Mouse (Mus musculus): ENCODE measurements around the gene Gm17364. TPM values are rescaled to one million over a fixed set of nuclear protein-coding genes. Genes with fewer than 3 reads are reported as not detected.

Gm17364 gene
- polyA plus RNA-seq, 1 experiment from 2014 or later = not detected

- peak within 1 kb of the TSS; percentile 82 for H3K4me2 ChIP-seq (ENCODE audit: low read length)
- peak; percentile 47 for TF ChIP-seq CTCF (IDR thresholded peaks at IDR 0.05; ENCODE audit: low read depth)
- peak within 1 kb of the TSS; percentile 71 for H3K4me3 ChIP-seq (replicated peaks; ENCODE audit: low read depth, low read length)
- no peaks in the 10 kb centered on the region for H3K27me3 ChIP-seq (ENCODE audit: insufficient read depth, low read length)
- peak within 1 kb of the TSS; percentile 90 for H3K27ac ChIP-seq
- H3K9me3 ChIP-seq (replicated peaks; ENCODE audit: low read length) = no peaks in the 10 kb centered on the region
- no peaks in the 10 kb centered on the region for H3K36me3 ChIP-seq (ENCODE audit: insufficient read depth, low read length)
- H3K9ac ChIP-seq (ENCODE audit: low read depth, low read length) = peak within 1 kb of the TSS; percentile 87
- H3K4me1 ChIP-seq (replicated peaks; ENCODE audit: insufficient read depth, low read length) = no peaks in the 10 kb centered on the region
- DNase-seq (ENCODE audit: low spot score) (peak; percentile 99), ATAC-seq (replicated peaks; ENCODE audit: low FRiP score, low read depth) (peak; percentile 97)
- WGBS = under 1% methylated on average over 62 of the region's 78 CpGs
Observed at GRCm38 (mm10) chr13:41249538-41250317, 24.0 kb downstream of the Gm17364 start, which contains the start of gene Smim13. Gene Smim13 (plus strand): TSS chr13:41249844.

GRCm38 (mm10) chr13:41248751-41249520 lies 24.8 kb downstream of the Gm17364 start:
- ATAC-seq (replicated peaks; ENCODE audit: low FRiP score, low read depth) (peak; percentile 12; the same call in 1 of the 2 replicates), DNase-seq (ENCODE audit: low spot score) (peak; percentile 18)
- peak overlapping the region; percentile 82 for H3K4me2 ChIP-seq (ENCODE audit: low read length)
- H3K27ac ChIP-seq = peak overlapping the region; percentile 58; the same call in 1 of the 2 replicates
- H3K4me1 ChIP-seq (replicated peaks; ENCODE audit: insufficient read depth, low read length) = no peaks in the 10 kb centered on the region
- H3K27me3 ChIP-seq (ENCODE audit: insufficient read depth, low read length) = no peaks in the 10 kb centered on the region
- H3K36me3 ChIP-seq (ENCODE audit: insufficient read depth, low read length) = no peaks in the 10 kb centered on the region
- no peaks in the 10 kb centered on the region for H3K9me3 ChIP-seq (replicated peaks; ENCODE audit: low read length)
- peak overlapping the region; percentile 44; the same call in 1 of the 2 replicates for H3K9ac ChIP-seq (ENCODE audit: low read depth, low read length)
- WGBS = 43% methylated on average over 12 of the region's 12 CpGs
- TF ChIP-seq CTCF (IDR thresholded peaks at IDR 0.05; ENCODE audit: low read depth) = no peak
- peak overlapping the region; percentile 71 for H3K4me3 ChIP-seq (replicated peaks; ENCODE audit: low read depth, low read length)

DNA sequence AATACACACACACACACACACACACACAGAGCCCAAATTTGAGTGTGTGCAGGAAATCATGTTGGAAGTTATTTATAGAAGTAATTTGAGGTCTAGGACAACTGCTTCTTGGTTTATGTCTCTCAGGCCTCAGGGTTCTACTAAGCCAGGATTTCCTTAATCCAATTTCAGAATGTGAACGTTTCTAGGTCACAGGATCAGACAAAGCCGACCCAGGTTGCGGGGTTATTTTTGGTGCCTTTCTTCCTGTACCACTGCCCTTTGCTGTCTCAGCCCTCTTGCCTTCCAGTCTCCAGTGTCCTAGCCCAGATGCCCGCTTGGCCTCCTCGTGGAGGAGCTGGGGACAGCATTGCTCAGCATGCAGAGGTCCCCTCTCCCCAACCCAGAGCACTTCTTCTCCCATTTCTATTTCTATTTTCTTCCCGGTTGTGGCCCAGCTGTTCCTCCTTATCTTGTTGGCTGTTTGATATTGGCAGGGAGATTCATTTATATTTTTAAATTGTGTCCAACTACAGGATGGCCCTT lies 29.4 kb downstream of the Gm17364 start:
- WGBS = 60% methylated on average over 6 of the region's 6 CpGs

DNA sequence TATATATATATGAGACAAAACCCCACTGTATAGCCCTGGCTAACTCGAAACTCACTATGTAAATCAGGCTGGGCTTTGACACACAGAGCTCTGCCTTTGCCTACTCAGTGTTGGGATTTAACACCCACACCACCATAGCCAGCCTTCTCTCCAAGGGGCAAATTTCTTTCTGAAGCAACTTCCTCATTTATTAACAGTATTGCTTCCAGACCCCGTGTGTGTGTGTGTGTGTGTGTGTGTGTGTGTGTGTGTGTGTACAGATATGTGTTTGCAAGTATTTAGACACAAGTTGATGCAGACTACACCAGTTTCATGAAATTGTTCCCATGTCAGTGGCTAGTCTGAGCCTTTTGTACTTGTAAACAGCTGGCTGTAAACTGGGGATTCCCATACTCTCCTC lies 32.2 kb downstream of the Gm17364 start:
- Histone ChIP-seq H3K9ac (ENCODE audit: low read depth, low read length) (no peak overlapping the region), H3K36me3 (ENCODE audit: insufficient read depth, low read length) (no peaks in the 10 kb centered on the region), H3K4me2 (ENCODE audit: low read length) (no peak overlapping the region), H3K4me3 (replicated peaks; ENCODE audit: low read depth, low read length) (no peak overlapping the region), H3K9me3 (replicated peaks; ENCODE audit: low read length) (no peaks in the 10 kb centered on the region), H3K27ac (no peak overlapping the region), H3K4me1 (replicated peaks; ENCODE audit: insufficient read depth, low read length) (no peaks in the 10 kb centered on the region), H3K27me3 (ENCODE audit: insufficient read depth, low read length) (no peaks in the 10 kb centered on the region)
- ATAC-seq (replicated peaks; ENCODE audit: low FRiP score, low read depth) (no peak), DNase-seq (ENCODE audit: low spot score) (no peak)
- no peak for TF ChIP-seq CTCF (IDR thresholded peaks at IDR 0.05; ENCODE audit: low read depth)
- 70% methylated on average over 2 of the region's 2 CpGs for WGBS

More for the DNA sequence above, 29.4 kb downstream of the Gm17364 start:
- DNase-seq (ENCODE audit: low spot score) = no peak
- no peak for ATAC-seq (replicated peaks; ENCODE audit: low FRiP score, low read depth)
- Histone ChIP-seq H3K4me2 (ENCODE audit: low read length) (no peak overlapping the region), H3K9me3 (replicated peaks; ENCODE audit: low read length) (no peaks in the 10 kb centered on the region), H3K4me1 (replicated peaks; ENCODE audit: insufficient read depth, low read length) (no peaks in the 10 kb centered on the region), H3K9ac (ENCODE audit: low read depth, low read length) (no peak overlapping the region), H3K27me3 (ENCODE audit: insufficient read depth, low read length) (no peaks in the 10 kb centered on the region), H3K27ac (no peak overlapping the region), H3K36me3 (ENCODE audit: insufficient read depth, low read length) (no peaks in the 10 kb centered on the region), H3K4me3 (replicated peaks; ENCODE audit: low read depth, low read length) (no peak overlapping the region)
- no peak for TF ChIP-seq CTCF (IDR thresholded peaks at IDR 0.05; ENCODE audit: low read depth)

DNA sequence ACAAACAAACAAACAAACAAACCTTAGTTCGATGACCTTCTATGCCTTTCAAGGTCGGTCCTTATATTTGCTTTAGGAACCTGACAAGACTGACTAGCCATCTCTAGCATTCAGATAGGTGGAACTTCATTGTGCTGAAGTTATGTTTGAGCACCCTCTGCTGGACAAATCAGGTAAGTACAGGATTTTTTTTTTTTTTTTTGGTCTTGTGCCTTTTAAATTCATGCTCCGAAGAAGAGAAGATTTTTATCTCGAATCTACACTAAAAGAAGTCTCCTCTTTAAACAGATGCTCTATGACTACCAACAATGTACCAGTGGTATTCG lies 35.0 kb downstream of the Gm17364 start:
- no peak overlapping the region for H3K27ac ChIP-seq
- H3K4me3 ChIP-seq (replicated peaks; ENCODE audit: low read depth, low read length) = no peak overlapping the region
- WGBS = 2% methylated on average over 5 of the region's 5 CpGs
- ATAC-seq (replicated peaks; ENCODE audit: low FRiP score, low read depth) = no peak
- no peaks in the 10 kb centered on the region for H3K36me3 ChIP-seq (ENCODE audit: insufficient read depth, low read length)
- TF ChIP-seq CTCF (IDR thresholded peaks at IDR 0.05; ENCODE audit: low read depth) = peak; percentile 93
- DNase-seq (ENCODE audit: low spot score) = peak; percentile 73
- H3K4me2 ChIP-seq (ENCODE audit: low read length) = no peak overlapping the region
- H3K27me3 ChIP-seq (ENCODE audit: insufficient read depth, low read length) = no peaks in the 10 kb centered on the region
- H3K4me1 ChIP-seq (replicated peaks; ENCODE audit: insufficient read depth, low read length) = no peaks in the 10 kb centered on the region
- no peak overlapping the region for H3K9ac ChIP-seq (ENCODE audit: low read depth, low read length)
- H3K9me3 ChIP-seq (replicated peaks; ENCODE audit: low read length) = no peaks in the 10 kb centered on the region

- 78% methylated on average over 10 of the region's 10 CpGs for WGBS
- H3K4me2 ChIP-seq (ENCODE audit: low read length) = no peak overlapping the region
- ATAC-seq (replicated peaks; ENCODE audit: low FRiP score, low read depth) = no peak
Observed at GRCm38 (mm10) chr13:41238035-41238804, 35.6 kb downstream of the Gm17364 start.

More at GRCm38 (mm10) chr13:41238035-41238804, 35.6 kb downstream of the Gm17364 start:
- H3K36me3 ChIP-seq (ENCODE audit: insufficient read depth, low read length) = no peaks in the 10 kb centered on the region
- no peak overlapping the region for H3K9ac ChIP-seq (ENCODE audit: low read depth, low read length)
- no peak overlapping the region for H3K4me3 ChIP-seq (replicated peaks; ENCODE audit: low read depth, low read length)
- H3K27me3 ChIP-seq (ENCODE audit: insufficient read depth, low read length) = no peaks in the 10 kb centered on the region
- no peak for TF ChIP-seq CTCF (IDR thresholded peaks at IDR 0.05; ENCODE audit: low read depth)
- H3K27ac ChIP-seq = no peak overlapping the region
- no peaks in the 10 kb centered on the region for H3K4me1 ChIP-seq (replicated peaks; ENCODE audit: insufficient read depth, low read length)
- no peaks in the 10 kb centered on the region for H3K9me3 ChIP-seq (replicated peaks; ENCODE audit: low read length)
- DNase-seq (ENCODE audit: low spot score) = no peak
